Mouse (Mus musculus) urinary bladder, postnatal 14 days (tissue): ENCODE results near the gene Ano10.
"Not testable (repeated sequence)": the region's sequence is repeated elsewhere in the genome, so short reads cannot be mapped to it uniquely, and the experiment has no call there.

ENCODE experiments used
- DNase-seq: peaks from one replicate; pipeline ENCODE4 v3.0.0; 2021; ENCODE audit warnings: low spot score

The Ano10 gene

DNA sequence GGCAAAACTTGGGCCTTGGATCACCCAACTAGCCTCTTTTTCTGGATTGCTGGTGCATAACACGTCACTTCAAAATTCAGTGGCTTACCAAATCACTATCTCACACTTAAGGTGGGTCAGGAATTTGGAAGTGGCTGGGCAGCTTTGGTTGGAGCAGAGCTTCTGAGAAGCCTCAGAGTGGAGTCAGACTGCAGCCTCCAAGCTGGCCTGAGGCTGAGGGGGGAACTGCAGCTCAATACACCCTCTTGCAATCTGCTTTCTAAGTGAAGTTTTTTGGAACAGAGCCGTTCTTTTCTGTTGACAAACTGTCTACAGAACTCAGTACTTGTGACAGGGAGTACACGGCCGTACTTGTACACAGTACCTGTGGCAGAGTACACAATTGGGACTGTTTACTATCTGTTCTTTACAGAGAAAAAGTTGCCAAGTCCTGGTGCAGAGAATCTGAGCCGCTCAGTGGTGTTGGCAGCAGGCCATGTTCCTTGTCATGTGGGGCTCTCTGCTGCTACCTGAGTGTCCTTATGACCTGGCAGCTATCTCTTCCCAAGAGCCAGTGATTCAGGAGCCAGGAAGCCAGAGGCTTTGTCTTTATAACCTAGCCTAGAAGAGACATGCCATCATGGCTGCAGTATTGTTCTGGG lies 99.1 kb downstream of the Ano10 start:
- DNase-seq: peak; percentile 63

GRCm38 (mm10) chr9:122193823-122194222 lies 100.4 kb downstream of the Ano10 start:
- DNase-seq: no peak

DNA sequence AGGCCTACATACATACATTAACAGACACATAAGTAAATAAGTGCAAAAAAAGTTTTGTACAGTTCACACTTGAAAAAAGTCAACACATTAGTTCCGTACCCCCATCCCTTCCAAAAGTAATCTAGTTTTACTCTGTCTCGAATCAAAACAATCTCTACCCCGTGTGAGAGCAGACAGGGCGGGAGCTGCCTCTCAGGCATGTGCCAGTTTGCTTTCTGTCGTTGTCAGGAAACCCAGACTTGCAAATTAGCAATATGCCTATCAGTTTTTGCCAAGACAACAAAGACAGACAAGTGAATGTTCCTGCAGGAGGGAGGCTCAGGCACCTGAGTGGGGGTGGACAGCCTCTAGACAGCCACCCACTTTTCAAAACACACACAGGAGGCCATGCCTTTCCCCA lies 100.9 kb downstream of the Ano10 start:
- no peak for DNase-seq

DNA sequence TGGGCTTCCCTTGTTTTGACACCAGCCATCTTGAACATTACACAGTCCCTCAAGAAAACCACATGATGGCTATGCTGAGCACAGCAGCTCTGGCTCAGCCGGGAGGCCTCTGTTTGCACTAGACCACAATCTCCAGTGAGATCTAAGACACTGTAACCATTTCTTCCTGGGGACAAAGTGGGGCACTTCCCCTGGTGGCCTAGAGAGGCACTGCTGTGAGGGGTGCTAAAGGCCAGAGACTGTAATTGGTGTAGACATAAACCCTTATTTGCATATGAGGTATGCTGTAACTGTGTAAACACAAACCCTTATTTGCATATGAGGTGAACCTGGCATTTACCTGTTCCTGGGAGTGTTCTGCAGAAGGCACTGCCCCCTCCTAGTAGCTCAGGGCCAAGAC lies 105.5 kb downstream of the Ano10 start:
- DNase-seq: peak; percentile 41

- DNase-seq: no peak
Observed at GRCm38 (mm10) chr9:122187451-122187921, 106.7 kb downstream of the Ano10 start.

- DNase-seq: no peak
Observed at GRCm38 (mm10) chr9:122186643-122187226, 107.5 kb downstream of the Ano10 start.

- DNase-seq: no peak
Observed at GRCm38 (mm10) chr9:122185953-122186352, 108.3 kb downstream of the Ano10 start.

- peak; percentile 89 for DNase-seq
Observed at GRCm38 (mm10) chr9:122185061-122185460, 109.2 kb downstream of the Ano10 start.

GRCm38 (mm10) chr9:122184329-122184728 lies 109.9 kb downstream of the Ano10 start:
- DNase-seq: no peak

DNA sequence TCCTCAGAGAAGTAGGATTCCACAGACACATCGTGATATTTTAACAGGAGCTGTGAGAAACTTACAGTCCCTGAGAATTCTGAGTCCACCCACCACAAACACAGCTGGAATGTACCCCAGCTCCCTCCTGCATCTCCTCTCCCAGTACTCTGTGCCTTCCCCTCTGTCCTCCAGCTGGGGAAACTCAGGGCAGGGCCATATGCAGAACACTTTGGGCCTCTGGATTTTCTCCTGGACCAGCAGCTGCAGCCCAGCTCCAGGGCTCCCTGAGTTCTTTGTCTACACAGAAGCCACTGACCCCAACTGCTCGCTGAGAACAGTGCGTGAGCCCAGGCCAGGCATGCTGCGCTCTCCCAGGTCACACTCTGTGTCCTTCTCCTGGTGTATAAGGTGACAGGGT lies 111.1 kb downstream of the Ano10 start:
- DNase-seq: no peak

- DNase-seq: no peak
Observed at GRCm38 (mm10) chr9:122180105-122180504, 114.1 kb downstream of the Ano10 start.

- DNase-seq: no peak
Observed at GRCm38 (mm10) chr9:122178427-122178826, 115.8 kb downstream of the Ano10 start.

GRCm38 (mm10) chr9:122177256-122178220 lies 116.7 kb downstream of the Ano10 start:
- DNase-seq: no peak

GRCm38 (mm10) chr9:122174723-122175122 lies 119.5 kb downstream of the Ano10 start:
- DNase-seq: no peak

DNA sequence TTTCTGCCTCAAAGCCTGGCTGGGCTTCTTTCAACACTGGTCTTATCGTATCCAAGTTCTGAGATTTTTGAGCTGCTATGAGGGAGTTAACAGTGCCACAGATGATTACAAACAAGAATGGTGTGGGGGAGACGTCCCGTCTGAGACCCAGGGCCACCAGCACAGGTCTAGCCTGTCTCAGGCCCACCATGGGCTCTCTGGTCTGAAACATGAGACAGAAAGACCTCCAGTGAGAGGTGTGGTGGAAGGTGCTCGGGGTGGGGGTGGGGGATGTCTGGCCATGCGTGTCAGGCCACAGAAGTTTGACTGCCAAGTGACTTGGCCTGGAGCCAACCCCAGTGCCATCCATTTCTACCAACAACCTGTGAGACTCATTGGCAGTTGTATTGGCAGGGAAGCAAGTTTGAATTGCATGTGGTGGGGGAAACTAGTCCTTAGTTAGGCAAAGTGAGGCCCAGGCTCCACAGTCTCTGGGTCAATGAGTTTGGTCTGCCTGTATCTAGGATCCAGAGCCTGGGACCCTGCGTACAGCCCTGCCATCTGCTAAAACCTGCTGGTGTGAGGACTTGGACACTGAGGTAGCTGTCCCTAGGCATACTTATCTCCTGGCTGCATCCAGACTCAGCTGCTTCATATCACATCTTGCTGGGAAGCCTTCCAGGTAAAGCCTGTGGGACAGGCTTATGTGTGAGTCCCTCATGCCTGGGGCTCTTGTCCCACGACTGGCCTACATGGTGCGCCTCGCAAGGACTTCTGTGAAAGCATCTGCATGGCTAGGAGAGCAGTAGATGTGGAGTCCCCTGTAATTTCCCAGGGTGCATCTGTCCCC lies 120.6 kb downstream of the Ano10 start:
- DNase-seq: no peak

GRCm38 (mm10) chr9:122172612-122173186 lies 121.5 kb downstream of the Ano10 start:
- DNase-seq: no peak

DNA sequence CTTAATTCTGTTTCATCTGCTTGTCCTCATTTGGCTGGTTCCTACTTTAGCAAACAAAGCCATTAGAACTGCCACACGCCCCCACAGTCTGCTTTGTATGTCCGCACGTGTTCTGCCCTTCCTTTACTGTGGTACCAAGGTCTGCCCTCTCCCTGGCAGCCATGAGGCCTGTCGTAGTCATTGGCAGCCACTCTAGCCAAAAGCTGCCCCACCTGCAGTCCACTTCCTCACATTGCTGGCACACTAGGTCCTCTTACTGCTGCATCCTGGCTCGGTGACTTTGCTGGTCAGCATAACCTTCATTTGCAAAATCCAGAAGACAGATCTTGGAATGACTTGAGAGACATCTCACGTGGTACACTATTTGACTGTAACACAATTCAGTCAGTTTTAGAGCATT lies 124.3 kb downstream of the Ano10 start:
- no peak for DNase-seq

DNA sequence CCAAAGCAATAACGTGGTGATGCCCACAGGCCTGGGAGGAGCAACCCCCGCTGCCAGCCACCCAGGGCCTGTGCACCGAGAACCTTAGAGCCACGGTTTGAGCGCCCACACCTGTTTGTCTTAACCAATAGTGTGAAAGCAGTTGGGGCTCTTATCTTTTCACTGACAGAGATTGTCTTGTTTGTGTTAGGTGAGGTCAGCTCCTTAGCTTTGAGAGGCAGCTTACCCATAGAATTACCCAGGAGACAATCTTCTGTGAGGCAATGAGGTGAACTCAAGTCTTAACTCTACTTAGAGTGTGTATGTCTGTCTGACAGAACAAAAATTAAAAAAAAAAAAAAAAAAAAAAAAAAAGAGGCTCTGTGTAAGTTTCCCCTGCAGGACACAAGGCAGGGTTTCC lies 126.5 kb downstream of the Ano10 start:
- DNase-seq: not testable (repeated sequence)

GRCm38 (mm10) chr9:122164535-122164934 lies 129.7 kb downstream of the Ano10 start:
- no peak for DNase-seq

GRCm38 (mm10) chr9:122157079-122157441 lies 137.2 kb downstream of the Ano10 start:
- no peak for DNase-seq

- DNase-seq: no peak
Observed at GRCm38 (mm10) chr9:122156389-122157078, 137.7 kb downstream of the Ano10 start.
